Mouse (Mus musculus): Measurements from ENCODE around the gene Wdr59. TPM values are rescaled to one million over a fixed set of nuclear protein-coding genes. Genes with fewer than 3 reads are reported as not detected.

Wdr59 gene
- polyA plus RNA-seq, 1 experiment from 2014 or later = 8.0 TPM

GRCm38 (mm10) chr8:111562274-111562803 is 40.4 kb upstream of the Wdr59 start:
- Histone ChIP-seq H3K36me3 (no peaks in the 10 kb centered on the region), H3K4me2 (no peak overlapping the region), H3K4me3 (replicated peaks) (no peak overlapping the region), H3K27ac (no peak overlapping the region), H3K9ac (replicated peaks) (no peak overlapping the region), H3K9me3 (no peaks in the 10 kb centered on the region), H3K27me3 (no peaks in the 10 kb centered on the region), H3K4me1 (replicated peaks) (peaks cover 18% of the 10 kb centered on the region)
- 95% methylated on average over 5 of the region's 5 CpGs for WGBS
- ATAC-seq (ENCODE audit: insufficient number of reproducible peaks, insufficient read depth, low FRiP score, low TSS enrichment, low read depth) = no peak

GRCm38 (mm10) chr8:111561824-111562223 is 39.9 kb upstream of the Wdr59 start:
- Histone ChIP-seq H3K9ac (replicated peaks) (no peak overlapping the region), H3K27me3 (no peaks in the 10 kb centered on the region), H3K27ac (no peak overlapping the region), H3K9me3 (no peaks in the 10 kb centered on the region), H3K36me3 (no peaks in the 10 kb centered on the region), H3K4me2 (no peak overlapping the region), H3K4me3 (replicated peaks) (no peak overlapping the region), H3K4me1 (replicated peaks) (peaks cover 20% of the 10 kb centered on the region)
- ATAC-seq (ENCODE audit: insufficient number of reproducible peaks, insufficient read depth, low FRiP score, low TSS enrichment, low read depth) = no peak
- 93% methylated on average over 4 of the region's 4 CpGs for WGBS

- Histone ChIP-seq H3K9ac (replicated peaks) (no peak overlapping the region), H3K4me3 (replicated peaks) (no peak overlapping the region), H3K4me1 (replicated peaks) (peaks cover 12% of the 10 kb centered on the region), H3K27me3 (no peaks in the 10 kb centered on the region), H3K4me2 (no peak overlapping the region), H3K9me3 (no peaks in the 10 kb centered on the region), H3K36me3 (peaks cover 7% of the 10 kb centered on the region; the same call in 1 of the 2 replicates), H3K27ac (no peak overlapping the region)
- no peak for ATAC-seq (ENCODE audit: insufficient number of reproducible peaks, insufficient read depth, low FRiP score, low TSS enrichment, low read depth)
- 59% methylated on average over 8 of the region's 8 CpGs for WGBS
Measured at GRCm38 (mm10) chr8:111551511-111552130, 29.7 kb upstream of the Wdr59 start.

- no peak overlapping the region for H3K4me3 ChIP-seq (replicated peaks)
- peaks cover 8% of the 10 kb centered on the region for H3K4me1 ChIP-seq (replicated peaks)
- 0 out of 2 replicates have a peak overlapping the region, but pooled peaks have one; percentile 20 for H3K27ac ChIP-seq
- H3K9ac ChIP-seq (replicated peaks) = no peak overlapping the region
- no peaks in the 10 kb centered on the region for H3K27me3 ChIP-seq
- H3K4me2 ChIP-seq = no peak overlapping the region
- no peak for ATAC-seq (ENCODE audit: insufficient number of reproducible peaks, insufficient read depth, low FRiP score, low TSS enrichment, low read depth)
- H3K36me3 ChIP-seq = peaks cover 7% of the 10 kb centered on the region; the same call in 1 of the 2 replicates
- WGBS = 72% methylated on average over 9 of the region's 9 CpGs
- no peaks in the 10 kb centered on the region for H3K9me3 ChIP-seq
Measured at GRCm38 (mm10) chr8:111550002-111550870, 28.3 kb upstream of the Wdr59 start.

GRCm38 (mm10) chr8:111548201-111548600 is 26.3 kb upstream of the Wdr59 start:
- no peaks in the 10 kb centered on the region for H3K27me3 ChIP-seq
- H3K9ac ChIP-seq (replicated peaks) = no peak overlapping the region
- no peaks in the 10 kb centered on the region for H3K9me3 ChIP-seq
- H3K4me2 ChIP-seq = no peak overlapping the region
- 87% methylated on average over 6 of the region's 6 CpGs for WGBS
- peaks cover 18% of the 10 kb centered on the region; the same call in 1 of the 2 replicates for H3K36me3 ChIP-seq
- peaks cover 6% of the 10 kb centered on the region for H3K4me1 ChIP-seq (replicated peaks)
- H3K4me3 ChIP-seq (replicated peaks) = no peak overlapping the region
- ATAC-seq (ENCODE audit: insufficient number of reproducible peaks, insufficient read depth, low FRiP score, low TSS enrichment, low read depth) = no peak
- H3K27ac ChIP-seq = no peak overlapping the region

- H3K36me3 ChIP-seq = peaks cover 26% of the 10 kb centered on the region
- H3K27me3 ChIP-seq = no peaks in the 10 kb centered on the region
- H3K4me2 ChIP-seq = no peak overlapping the region
- H3K9ac ChIP-seq (replicated peaks) = no peak overlapping the region
- ATAC-seq (ENCODE audit: insufficient number of reproducible peaks, insufficient read depth, low FRiP score, low TSS enrichment, low read depth) = no peak
- WGBS = 93% methylated on average over 3 of the region's 3 CpGs
- H3K9me3 ChIP-seq = no peaks in the 10 kb centered on the region
- no peak overlapping the region for H3K4me3 ChIP-seq (replicated peaks)
- H3K4me1 ChIP-seq (replicated peaks) = peaks cover 6% of the 10 kb centered on the region
- no peak overlapping the region for H3K27ac ChIP-seq
Measured at GRCm38 (mm10) chr8:111547144-111547543, 25.3 kb upstream of the Wdr59 start.

GRCm38 (mm10) chr8:111545406-111546156 is 23.7 kb upstream of the Wdr59 start:
- no peaks in the 10 kb centered on the region for H3K27me3 ChIP-seq
- peaks cover 36% of the 10 kb centered on the region for H3K36me3 ChIP-seq

GRCm38 (mm10) chr8:111543712-111544380 is 22.0 kb upstream of the Wdr59 start:
- Histone ChIP-seq H3K4me2 (no peak overlapping the region), H3K27ac (no peak overlapping the region), H3K9ac (replicated peaks) (no peak overlapping the region), H3K27me3 (no peaks in the 10 kb centered on the region), H3K9me3 (no peaks in the 10 kb centered on the region), H3K4me1 (replicated peaks) (peaks cover 21% of the 10 kb centered on the region), H3K36me3 (peaks cover 37% of the 10 kb centered on the region), H3K4me3 (replicated peaks) (no peak overlapping the region)
- ATAC-seq (ENCODE audit: insufficient number of reproducible peaks, insufficient read depth, low FRiP score, low TSS enrichment, low read depth) = no peak
- 95% methylated on average over 9 of the region's 9 CpGs for WGBS

More at GRCm38 (mm10) chr8:111545406-111546156, 23.7 kb upstream of the Wdr59 start:
- 89% methylated on average over 8 of the region's 8 CpGs for WGBS
- Histone ChIP-seq H3K4me3 (replicated peaks) (no peak overlapping the region), H3K9ac (replicated peaks) (no peak overlapping the region), H3K9me3 (no peaks in the 10 kb centered on the region), H3K4me1 (replicated peaks) (peaks cover 10% of the 10 kb centered on the region), H3K27ac (no peak overlapping the region), H3K4me2 (no peak overlapping the region)
- no peak for ATAC-seq (ENCODE audit: insufficient number of reproducible peaks, insufficient read depth, low FRiP score, low TSS enrichment, low read depth)

- 82% methylated on average over 10 of the region's 10 CpGs for WGBS
- Histone ChIP-seq H3K9me3 (no peaks in the 10 kb centered on the region), H3K27ac (no peak overlapping the region), H3K27me3 (no peaks in the 10 kb centered on the region), H3K9ac (replicated peaks) (peak overlapping the region; percentile 27; the same call in 1 of the 2 replicates), H3K4me1 (replicated peaks) (peaks cover 31% of the 10 kb centered on the region), H3K36me3 (peaks cover 30% of the 10 kb centered on the region), H3K4me3 (replicated peaks) (peak overlapping the region; percentile 1; the same call in 1 of the 2 replicates), H3K4me2 (peak overlapping the region; percentile 87)
- ATAC-seq (ENCODE audit: insufficient number of reproducible peaks, insufficient read depth, low FRiP score, low TSS enrichment, low read depth) = no peak
Measured at GRCm38 (mm10) chr8:111539422-111540076, 17.7 kb upstream of the Wdr59 start.

- Histone ChIP-seq H3K4me1 (replicated peaks) (peaks cover 31% of the 10 kb centered on the region), H3K4me2 (peak overlapping the region; percentile 87), H3K9me3 (no peaks in the 10 kb centered on the region), H3K36me3 (peaks cover 19% of the 10 kb centered on the region; the same call in 1 of the 2 replicates), H3K27me3 (no peaks in the 10 kb centered on the region), H3K27ac (no peak overlapping the region), H3K4me3 (replicated peaks) (peak overlapping the region; percentile 100), H3K9ac (replicated peaks) (peak overlapping the region; percentile 96)
- ATAC-seq (ENCODE audit: insufficient number of reproducible peaks, insufficient read depth, low FRiP score, low TSS enrichment, low read depth) = no peak
- WGBS = 22% methylated on average over 2 of the region's 2 CpGs
Measured at GRCm38 (mm10) chr8:111538194-111538593, 16.3 kb upstream of the Wdr59 start.
